Mouse (Mus musculus): ENCODE data around the gene Defb5.
"Not testable (repeated sequence)": the region's sequence is repeated elsewhere in the genome, so short reads cannot be mapped to it uniquely, and the experiment has no call there.

Defb5 gene

DNA sequence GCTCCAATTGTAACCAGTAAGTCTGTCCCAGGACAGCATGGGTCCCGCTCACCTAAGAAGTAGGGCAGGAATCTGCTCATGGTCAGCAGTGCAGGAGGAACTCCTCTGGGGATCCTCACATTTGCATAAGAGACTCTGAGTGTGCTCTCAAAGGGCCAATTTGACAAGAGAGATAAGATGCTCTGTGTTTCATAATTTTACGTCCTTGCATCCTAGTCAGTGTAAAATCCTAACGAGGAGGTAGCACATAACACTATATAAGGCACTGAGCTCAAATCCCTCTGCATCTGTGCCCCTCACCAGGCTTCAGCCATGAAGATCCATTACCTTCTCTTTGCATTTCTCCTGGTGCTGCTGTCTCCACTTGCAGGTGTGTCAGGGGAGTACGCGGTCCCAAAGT is at the start of gene Defb5:
Gene Defb5, plus strand, starts transcription at position 301 of the 400 bp plus-strand sequence.
- no peak for DNase-seq (ENCODE audit: low spot score in 2 of 2)

DNA sequence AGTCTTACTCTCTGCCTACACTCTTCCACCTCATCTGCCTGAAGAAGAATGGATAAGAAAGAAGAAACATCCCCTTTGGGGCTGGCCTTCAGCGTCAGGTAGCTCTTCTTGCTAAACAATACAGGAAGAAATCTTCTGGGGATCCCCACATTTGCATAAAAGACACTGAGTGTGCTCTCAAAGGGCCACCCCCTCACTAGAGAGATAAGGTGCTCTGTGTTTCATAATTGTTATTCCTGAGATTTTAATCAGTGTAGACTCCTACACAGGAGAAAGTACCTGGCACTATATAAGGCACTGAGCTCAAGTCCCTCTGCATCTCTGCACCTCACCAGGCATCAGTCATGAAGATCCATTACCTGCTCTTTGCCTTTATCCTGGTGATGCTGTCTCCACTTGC is 22.2 kb upstream of the Defb5 start, which contains the start of gene Defb6:
Gene Defb6, plus strand, starts transcription at position 318 of the 400 bp plus-strand sequence.
- DNase-seq (ENCODE audit: low spot score in 2 of 2), result no peak

DNA sequence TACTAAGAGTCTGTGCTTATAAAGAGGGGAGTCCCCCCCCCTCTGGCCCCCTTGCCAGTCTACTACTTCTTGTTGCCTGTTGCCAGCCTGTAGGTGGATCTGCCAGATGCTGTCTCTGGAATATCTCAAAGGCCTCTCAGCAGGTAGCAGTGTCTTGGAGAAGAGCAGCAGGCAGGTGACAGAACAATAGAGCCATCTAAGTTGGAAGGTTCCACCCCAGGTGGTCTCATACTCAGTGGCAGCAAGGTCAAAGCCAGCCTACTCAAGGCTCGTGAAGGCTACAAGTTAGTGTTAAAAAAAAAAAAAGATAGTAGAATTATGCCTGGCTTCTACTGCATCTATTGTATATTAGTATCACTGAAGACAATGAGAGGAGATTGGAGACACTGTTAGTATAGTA is 9.3 kb upstream of the Defb5 start:
- no peak for DNase-seq (ENCODE audit: low spot score in 2 of 2)

GRCm38 (mm10) chr8:19239616-19240015 is 7.8 kb upstream of the Defb5 start, which contains the start of gene Defb46:
Gene Defb46, plus strand, starts transcription at chr8:19239916.
- DNase-seq (ENCODE audit: low spot score in 2 of 2), result no peak

- DNase-seq (ENCODE audit: low spot score in 2 of 2), result no peak
These were observed 10.8 kb downstream of the Defb5 start for GRCm38 (mm10) chr8:19258136-19258535.

- no peak for DNase-seq (ENCODE audit: low spot score in 2 of 2)
These were observed 12.3 kb downstream of the Defb5 start for GRCm38 (mm10) chr8:19259667-19260066.

DNA sequence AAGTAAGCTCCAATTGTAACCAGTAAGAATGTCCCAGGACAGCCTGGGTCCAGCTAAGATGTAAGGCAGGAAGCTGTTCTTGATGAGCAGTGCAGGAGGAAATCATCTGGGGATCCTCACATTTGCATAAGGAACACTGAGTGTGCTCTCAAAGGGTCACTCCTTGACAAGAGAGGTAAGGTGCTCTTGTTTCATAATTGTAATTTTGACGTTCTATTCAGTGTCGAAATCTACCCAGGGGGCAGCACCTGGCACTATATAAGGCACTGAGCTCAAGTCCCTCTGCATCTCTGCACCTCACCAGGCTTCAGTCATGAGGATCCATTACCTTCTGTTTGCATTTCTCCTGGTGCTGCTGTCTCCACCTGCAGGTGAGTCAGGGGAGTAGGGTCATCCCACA is 45.7 kb downstream of the Defb5 start, which contains the start of gene Defb3:
Gene Defb3, plus strand, starts transcription at position 301 of the 400 bp plus-strand sequence.
- DNase-seq (ENCODE audit: low spot score in 2 of 2), result not testable (repeated sequence)

GRCm38 (mm10) chr8:19298361-19298760 is 51.0 kb downstream of the Defb5 start:
- not testable (repeated sequence) for DNase-seq (ENCODE audit: low spot score in 2 of 2)

Data from frontal cortex, postnatal 14 days (tissue).